Mouse (Mus musculus) stomach, postnatal 0 days (tissue): Measurements from ENCODE around the gene Gfra4. TPM values are rescaled to one million over a fixed set of nuclear protein-coding genes. Genes with fewer than 3 reads are reported as not detected.

Source experiments
- ATAC-seq: fragments of 200-750 bp; cut with Nextera tagmentation; 2 replicates; pipeline ENCODE4 v1.8.0; 2017; ENCODE audit not compliant: low FRiP score, low TSS enrichment
- DNase-seq: peaks from one replicate; pipeline ENCODE4 v3.0.0-alpha.2; 2016; ENCODE audit warnings: low spot score
- H3K27ac ChIP-seq: fragments of 300-500 bp; sonication (generic); replicated peaks from 2 replicates; pipeline ENCODE4 v1.5.1; 2014; ENCODE audit warnings: mild to moderate bottlenecking, control low read depth
- H3K27me3 ChIP-seq: fragments of 300-500 bp; sonication (generic); 2 replicates; pipeline ENCODE4 v1.6.1; 2014; ENCODE audit warnings: low read length; ENCODE audit not compliant: control insufficient read depth, insufficient read depth
- H3K36me3 ChIP-seq: fragments of 300-500 bp; sonication (generic); 2 replicates; pipeline ENCODE4 v1.6.1; 2014; ENCODE audit warnings: low read length, mixed read lengths; ENCODE audit not compliant: control insufficient read depth, insufficient read depth
- H3K4me1 ChIP-seq: fragments of 300-500 bp; sonication (generic); replicated peaks from 2 replicates; pipeline ENCODE4 v1.6.1; 2014; ENCODE audit warnings: antibody characterized with exemption; ENCODE audit not compliant: control insufficient read depth, insufficient read depth
- H3K4me2 ChIP-seq: fragments of 300-500 bp; sonication (generic); replicated peaks from 2 replicates; pipeline ENCODE4 v1.6.1; 2014; ENCODE audit warnings: low read depth, mild to moderate bottlenecking, control low read depth, moderate library complexity
- H3K4me3 ChIP-seq: fragments of 300-500 bp; sonication (generic); 2 replicates; pipeline ENCODE4 v1.5.1; 2014; ENCODE audit warnings: low read depth, low read length, control low read depth
- H3K9ac ChIP-seq: fragments of 300-500 bp; sonication (generic); 2 replicates; pipeline ENCODE4 v1.6.1; 2014; ENCODE audit warnings: mild to moderate bottlenecking, low read length, control low read depth, mixed read lengths
- H3K9me3 ChIP-seq: fragments of 300-500 bp; sonication (generic); 2 replicates; pipeline ENCODE4 v1.6.1; 2016; ENCODE audit warnings: low read length; ENCODE audit not compliant: control insufficient read depth
- CTCF ChIP-seq: IDR thresholded peaks from 2 replicates; pipeline ENCODE4 v1.5.1; 2016; ENCODE audit warnings: antibody characterized with exemption, low read depth, mild to moderate bottlenecking, moderate library complexity
- EP300 ChIP-seq: optimal IDR thresholded peaks from 2 replicates; pipeline ENCODE3; 2016; ENCODE audit warnings: antibody characterized with exemption
- WGBS: fragments of 180-500 bp; shearing (Covaris S2); extraction: QIAGEN DNeasy Blood & Tissue Kit; methylation state at CpG from one replicate; pipeline ENCODE4 v1.1.7; 2014; 5-methylcytosine and 5-hydroxymethylcytosine counted together
- polyA plus RNA-seq: library from polyadenylated mRNA; unstranded; fragments of >200 nt; fragmentation: Nextera tagmentation; extraction: Ambion mirVana; gene quantifications from 2 replicates; pipeline ENCODE4 v1.2.1, GENCODE M21; 2015

The Gfra4 gene
- polyA plus RNA-seq, 1 experiment from 2014 or later, result 10.1 TPM

GRCm38 (mm10) chr2:131080507-131080906 lies 37.6 kb upstream of the Gfra4 start:
- Histone ChIP-seq H3K9me3 (no peaks in the 10 kb centered on the region), H3K4me1 (no peaks in the 10 kb centered on the region), H3K4me3 (no peak overlapping the region), H3K9ac (no peak overlapping the region), H3K36me3 (no peaks in the 10 kb centered on the region), H3K4me2 (no peak overlapping the region), H3K27me3 (no peaks in the 10 kb centered on the region), H3K27ac (no peak overlapping the region)
- TF ChIP-seq CTCF (no peak), EP300 (no peak)
- 82% methylated on average over 5 of the region's 5 CpGs for WGBS
- DNase-seq, result no peak
- no peak for ATAC-seq

- TF ChIP-seq EP300, result no peak
- no peak for TF ChIP-seq CTCF
- Histone ChIP-seq H3K4me3 (no peak overlapping the region), H3K36me3 (no peaks in the 10 kb centered on the region), H3K4me1 (no peaks in the 10 kb centered on the region), H3K4me2 (no peak overlapping the region), H3K27ac (no peak overlapping the region), H3K9me3 (no peaks in the 10 kb centered on the region), H3K9ac (no peak overlapping the region), H3K27me3 (no peaks in the 10 kb centered on the region)
- WGBS, result 84% methylated on average over 10 of the region's 10 CpGs
- ATAC-seq, result no peak
- DNase-seq, result no peak
These were observed 29.6 kb upstream of the Gfra4 start for GRCm38 (mm10) chr2:131072536-131072935.

GRCm38 (mm10) chr2:131067481-131067880 lies 24.6 kb upstream of the Gfra4 start:
- H3K4me3 ChIP-seq, result no peak overlapping the region
- no peaks in the 10 kb centered on the region for H3K36me3 ChIP-seq
- no peak overlapping the region for H3K9ac ChIP-seq
- TF ChIP-seq CTCF (no peak), EP300 (no peak)
- H3K4me1 ChIP-seq, result 0 out of 2 replicates have a peak, but pooled peaks cover 2% of the 10 kb centered on the region
- DNase-seq (no peak), ATAC-seq (no peak)
- H3K9me3 ChIP-seq, result no peaks in the 10 kb centered on the region
- no peak overlapping the region for H3K4me2 ChIP-seq
- H3K27me3 ChIP-seq, result no peaks in the 10 kb centered on the region
- WGBS, result 45% methylated on average over 6 of the region's 6 CpGs
- no peak overlapping the region; the same call in 1 of the 2 replicates for H3K27ac ChIP-seq

- Histone ChIP-seq H3K9me3 (no peaks in the 10 kb centered on the region), H3K36me3 (no peaks in the 10 kb centered on the region), H3K4me3 (no peak overlapping the region), H3K4me1 (peaks cover 2% of the 10 kb centered on the region; the same call in 1 of the 2 replicates), H3K4me2 (no peak overlapping the region), H3K9ac (no peak overlapping the region), H3K27ac (no peak overlapping the region), H3K27me3 (no peaks in the 10 kb centered on the region)
- DNase-seq (no peak), ATAC-seq (no peak)
- 67% methylated on average over 9 of the region's 9 CpGs for WGBS
- TF ChIP-seq EP300, result no peak
- no peak for TF ChIP-seq CTCF
These were observed 23.5 kb upstream of the Gfra4 start for GRCm38 (mm10) chr2:131066342-131066741.

GRCm38 (mm10) chr2:131063404-131063864 lies 20.5 kb upstream of the Gfra4 start, which contains the start of gene Adam33:
Gene Adam33 (minus strand): TSS chr2:131063814.
- no peaks in the 10 kb centered on the region for H3K36me3 ChIP-seq
- DNase-seq (peak; percentile 52), ATAC-seq (peak; percentile 58)
- no peaks in the 10 kb centered on the region for H3K27me3 ChIP-seq
- peaks cover 6% of the 10 kb centered on the region for H3K4me1 ChIP-seq
- no peak within 1 kb of the TSS for H3K27ac ChIP-seq
- 3% methylated on average over 19 of the region's 27 CpGs for WGBS
- H3K4me3 ChIP-seq, result peak within 1 kb of the TSS; percentile 28
- peak within 1 kb of the TSS; percentile 41; the same call in 1 of the 2 replicates for H3K9ac ChIP-seq
- H3K4me2 ChIP-seq, result peak within 1 kb of the TSS; percentile 55
- TF ChIP-seq EP300, result no peak
- H3K9me3 ChIP-seq, result no peaks in the 10 kb centered on the region

GRCm38 (mm10) chr2:131061607-131062006 lies 18.7 kb upstream of the Gfra4 start:
- Histone ChIP-seq H3K4me2 (no peak overlapping the region), H3K4me1 (peaks cover 6% of the 10 kb centered on the region), H3K36me3 (no peaks in the 10 kb centered on the region), H3K4me3 (no peak overlapping the region), H3K27ac (no peak overlapping the region), H3K27me3 (no peaks in the 10 kb centered on the region), H3K9ac (no peak overlapping the region), H3K9me3 (no peaks in the 10 kb centered on the region)
- no peak for ATAC-seq
- 45% methylated on average over 5 of the region's 5 CpGs for WGBS
- TF ChIP-seq CTCF (no peak), EP300 (no peak)
- no peak for DNase-seq
